Mouse (Mus musculus) neural tube, embryonic 15.5 days (tissue): ENCODE measurements around the gene Btbd6. TPM values are rescaled to one million over a fixed set of nuclear protein-coding genes. Genes with fewer than 3 reads are reported as not detected.

ENCODE experiments used
- ATAC-seq: fragments of 200-750 bp; cut with Nextera tagmentation; 2 replicates; pipeline ENCODE4 v1.8.0; 2017; ENCODE audit warnings: mild to moderate bottlenecking, moderate TSS enrichment, moderate library complexity; ENCODE audit not compliant: low FRiP score
- H3K27ac ChIP-seq: fragments of 300-500 bp; sonication (generic); replicated peaks from 2 replicates; pipeline ENCODE4 v1.5.1; 2015; ENCODE audit warnings: mild to moderate bottlenecking, inconsistent platforms
- H3K27me3 ChIP-seq: fragments of 300-500 bp; sonication (generic); replicated peaks from 2 replicates; pipeline ENCODE4 v1.6.1; 2015; ENCODE audit warnings: inconsistent platforms
- H3K36me3 ChIP-seq: fragments of 300-500 bp; sonication (generic); 2 replicates; pipeline ENCODE4 v1.6.1; 2015; ENCODE audit warnings: inconsistent platforms
- H3K4me1 ChIP-seq: fragments of 300-500 bp; sonication (generic); 2 replicates; pipeline ENCODE4 v1.6.1; 2015; ENCODE audit warnings: inconsistent platforms
- H3K4me2 ChIP-seq: fragments of 300-500 bp; sonication (generic); 2 replicates; pipeline ENCODE4 v1.6.1; 2015; ENCODE audit warnings: inconsistent platforms, mild to moderate bottlenecking, moderate library complexity
- H3K4me3 ChIP-seq: fragments of 300-500 bp; sonication (generic); replicated peaks from 2 replicates; pipeline ENCODE4 v1.5.1; 2015; ENCODE audit warnings: mild to moderate bottlenecking, inconsistent platforms
- H3K9ac ChIP-seq: fragments of 300-500 bp; sonication (generic); replicated peaks from 2 replicates; pipeline ENCODE4 v1.6.1; 2015; ENCODE audit warnings: mild to moderate bottlenecking, inconsistent platforms
- H3K9me3 ChIP-seq: fragments of 300-500 bp; sonication (generic); replicated peaks from 2 replicates; pipeline ENCODE4 v1.6.1; 2016; ENCODE audit warnings: inconsistent platforms
- WGBS: fragments of 180-500 bp; shearing (Covaris S2); methylation state at CpG from one replicate; pipeline ENCODE4 v1.1.7; 2015; ENCODE audit warnings: mixed read lengths; 5-methylcytosine and 5-hydroxymethylcytosine counted together
- polyA plus RNA-seq: library from polyadenylated mRNA; unstranded; fragments of >200 nt; fragmentation: Nextera tagmentation; extraction: Ambion mirVana; gene quantifications from 2 replicates; pipeline ENCODE4 v1.2.1, GENCODE M21; 2015

Gene Btbd6
- polyA plus RNA-seq, 1 experiment from 2014 or later, result 50.0 TPM

GRCm38 (mm10) chr12:113013021-113013491 is 36.8 kb downstream of the Btbd6 start:
- Histone ChIP-seq H3K27me3 (no peaks in the 10 kb centered on the region), H3K4me2 (peak overlapping the region; percentile 74), H3K4me3 (peak overlapping the region; percentile 98), H3K27ac (peak overlapping the region; percentile 94), H3K36me3 (no peaks in the 10 kb centered on the region), H3K9me3 (no peaks in the 10 kb centered on the region), H3K4me1 (peaks cover 52% of the 10 kb centered on the region), H3K9ac (peak overlapping the region; percentile 88)
- WGBS, result 56% methylated on average over 3 of the region's 3 CpGs
- no peak for ATAC-seq

- H3K27ac ChIP-seq, result peak within 1 kb of the TSS; percentile 94
- H3K9me3 ChIP-seq, result no peaks in the 10 kb centered on the region
- H3K27me3 ChIP-seq, result no peaks in the 10 kb centered on the region
- WGBS, result 3% methylated on average over 53 of the region's 85 CpGs
- H3K4me2 ChIP-seq, result peak within 1 kb of the TSS; percentile 82
- H3K9ac ChIP-seq, result peak within 1 kb of the TSS; percentile 96
- H3K4me3 ChIP-seq, result peak within 1 kb of the TSS; percentile 98
- peak; percentile 94 for ATAC-seq
- H3K36me3 ChIP-seq, result no peaks in the 10 kb centered on the region
- H3K4me1 ChIP-seq, result peaks cover 59% of the 10 kb centered on the region
These were observed 37.6 kb downstream of the Btbd6 start, which contains the start of gene Pacs2 for GRCm38 (mm10) chr12:113013604-113014558. Gene Pacs2 (plus strand): TSS chr12:113014508.

- peak overlapping the region; percentile 98 for H3K4me3 ChIP-seq
- H3K36me3 ChIP-seq, result no peaks in the 10 kb centered on the region
- H3K27me3 ChIP-seq, result no peaks in the 10 kb centered on the region
- WGBS, result under 1% methylated on average over 45 of the region's 64 CpGs
- H3K9me3 ChIP-seq, result no peaks in the 10 kb centered on the region
- H3K27ac ChIP-seq, result peak overlapping the region; percentile 86
- peak; percentile 34; the same call in 1 of the 2 replicates for ATAC-seq
- peaks cover 59% of the 10 kb centered on the region for H3K4me1 ChIP-seq
- H3K9ac ChIP-seq, result peak overlapping the region; percentile 96
- peak overlapping the region; percentile 82 for H3K4me2 ChIP-seq
These were observed 38.6 kb downstream of the Btbd6 start for GRCm38 (mm10) chr12:113014561-113015556.

- Histone ChIP-seq H3K4me3 (0 out of 2 replicates have a peak overlapping the region, but pooled peaks have one; percentile 98), H3K27me3 (no peaks in the 10 kb centered on the region), H3K4me1 (peaks cover 59% of the 10 kb centered on the region), H3K9me3 (no peaks in the 10 kb centered on the region), H3K9ac (peak overlapping the region; percentile 96), H3K4me2 (peak overlapping the region; percentile 82), H3K36me3 (peaks cover 3% of the 10 kb centered on the region; the same call in 1 of the 2 replicates), H3K27ac (no peak overlapping the region)
- ATAC-seq, result no peak
- WGBS, result 72% methylated on average over 4 of the region's 4 CpGs
These were observed 39.7 kb downstream of the Btbd6 start for GRCm38 (mm10) chr12:113015956-113016355.

GRCm38 (mm10) chr12:113016976-113017375 is 40.7 kb downstream of the Btbd6 start:
- peak overlapping the region; percentile 19 for H3K4me2 ChIP-seq
- no peaks in the 10 kb centered on the region for H3K27me3 ChIP-seq
- H3K4me3 ChIP-seq, result no peak overlapping the region
- H3K9me3 ChIP-seq, result no peaks in the 10 kb centered on the region
- H3K9ac ChIP-seq, result 0 out of 2 replicates have a peak overlapping the region, but pooled peaks have one; percentile 11
- H3K36me3 ChIP-seq, result peaks cover 5% of the 10 kb centered on the region; the same call in 1 of the 2 replicates
- peaks cover 56% of the 10 kb centered on the region for H3K4me1 ChIP-seq
- H3K27ac ChIP-seq, result no peak overlapping the region
- ATAC-seq, result no peak
- 79% methylated on average over 8 of the region's 8 CpGs for WGBS

GRCm38 (mm10) chr12:113017429-113017984 is 41.2 kb downstream of the Btbd6 start:
- WGBS, result 86% methylated on average over 9 of the region's 9 CpGs

GRCm38 (mm10) chr12:113018763-113019162 is 42.5 kb downstream of the Btbd6 start:
- no peak for ATAC-seq
- 91% methylated on average over 4 of the region's 4 CpGs for WGBS
- no peaks in the 10 kb centered on the region for H3K9me3 ChIP-seq

More at GRCm38 (mm10) chr12:113017429-113017984, 41.2 kb downstream of the Btbd6 start:
- H3K9ac ChIP-seq, result no peak overlapping the region
- H3K4me3 ChIP-seq, result no peak overlapping the region
- ATAC-seq, result no peak
- H3K4me2 ChIP-seq, result 0 out of 2 replicates have a peak overlapping the region, but pooled peaks have one; percentile 11
- peaks cover 5% of the 10 kb centered on the region; the same call in 1 of the 2 replicates for H3K36me3 ChIP-seq
- no peaks in the 10 kb centered on the region for H3K9me3 ChIP-seq
- peaks cover 51% of the 10 kb centered on the region for H3K4me1 ChIP-seq
- H3K27me3 ChIP-seq, result no peaks in the 10 kb centered on the region
- no peak overlapping the region for H3K27ac ChIP-seq

GRCm38 (mm10) chr12:113021488-113021887 is 45.2 kb downstream of the Btbd6 start:
- no peaks in the 10 kb centered on the region for H3K9me3 ChIP-seq
- peaks cover 10% of the 10 kb centered on the region; the same call in 1 of the 2 replicates for H3K36me3 ChIP-seq
- no peak for ATAC-seq
- no peak overlapping the region for H3K4me2 ChIP-seq
- H3K4me1 ChIP-seq, result peaks cover 21% of the 10 kb centered on the region
- H3K27me3 ChIP-seq, result no peaks in the 10 kb centered on the region
- H3K9ac ChIP-seq, result no peak overlapping the region
- no peak overlapping the region for H3K27ac ChIP-seq
- no peak overlapping the region for H3K4me3 ChIP-seq

More at GRCm38 (mm10) chr12:113018763-113019162, 42.5 kb downstream of the Btbd6 start:
- Histone ChIP-seq H3K4me3 (no peak overlapping the region), H3K4me1 (peaks cover 38% of the 10 kb centered on the region), H3K4me2 (no peak overlapping the region), H3K27ac (no peak overlapping the region), H3K36me3 (peaks cover 5% of the 10 kb centered on the region; the same call in 1 of the 2 replicates), H3K27me3 (no peaks in the 10 kb centered on the region), H3K9ac (no peak overlapping the region)

- H3K9ac ChIP-seq, result no peak overlapping the region
- no peak overlapping the region for H3K4me3 ChIP-seq
- H3K4me1 ChIP-seq, result peaks cover 15% of the 10 kb centered on the region
- H3K27ac ChIP-seq, result no peak overlapping the region
- peaks cover 10% of the 10 kb centered on the region; the same call in 1 of the 2 replicates for H3K36me3 ChIP-seq
- ATAC-seq, result no peak
- H3K9me3 ChIP-seq, result no peaks in the 10 kb centered on the region
- no peaks in the 10 kb centered on the region for H3K27me3 ChIP-seq
- H3K4me2 ChIP-seq, result no peak overlapping the region
- 88% methylated on average over 4 of the region's 4 CpGs for WGBS
These were observed 46.8 kb downstream of the Btbd6 start for GRCm38 (mm10) chr12:113023082-113023481.

- Histone ChIP-seq H3K4me1 (peaks cover 20% of the 10 kb centered on the region), H3K36me3 (peaks cover 5% of the 10 kb centered on the region; the same call in 1 of the 2 replicates), H3K9ac (no peak overlapping the region), H3K9me3 (no peaks in the 10 kb centered on the region), H3K27me3 (no peaks in the 10 kb centered on the region), H3K4me2 (no peak overlapping the region), H3K4me3 (no peak overlapping the region), H3K27ac (no peak overlapping the region)
- 95% methylated on average over 1 of the region's 1 CpGs for WGBS
- no peak for ATAC-seq
These were observed 50.3 kb downstream of the Btbd6 start for GRCm38 (mm10) chr12:113026557-113026956.
